Mouse (Mus musculus): ENCODE data around the gene Cmtm1. TPM values are rescaled to one million over a fixed set of nuclear protein-coding genes. Genes with fewer than 3 reads are reported as not detected.

Cmtm1 gene
- total and polyA plus RNA-seq, 2 experiments from 2014 or later: not detected

GRCm38 (mm10) chr8:104348971-104349370, 39.0 kb upstream of the Cmtm1 start:
- no peak overlapping the region for H3K4me2 ChIP-seq (ENCODE audit: low read depth, low read length)
- no peaks in the 10 kb centered on the region for H3K9me3 ChIP-seq (replicated peaks; ENCODE audit: control insufficient read depth, low read length)
- peak overlapping the region; percentile 15; the same call in 1 of the 2 replicates for H3K9ac ChIP-seq (replicated peaks; ENCODE audit: low read depth, low read length)
- no peak for TF ChIP-seq EP300 (IDR thresholded peaks at IDR 0.05; ENCODE audit: low read depth)
- no peak for TF ChIP-seq CTCF (IDR thresholded peaks at IDR 0.05; ENCODE audit: low read depth)
- H3K27ac ChIP-seq (ENCODE audit: low read depth): 0 out of 2 replicates have a peak overlapping the region, but pooled peaks have one; percentile 30
- H3K36me3 ChIP-seq (replicated peaks; ENCODE audit: control insufficient read depth, insufficient read depth, low read length): peaks cover 24% of the 10 kb centered on the region
- peaks cover 15% of the 10 kb centered on the region for H3K4me1 ChIP-seq (ENCODE audit: control insufficient read depth, insufficient read depth)
- no peak overlapping the region for H3K4me3 ChIP-seq (ENCODE audit: low read depth, low read length)
- WGBS: 23% methylated on average over 5 of the region's 5 CpGs
- ATAC-seq (ENCODE audit: insufficient read depth, low read depth) (peak; percentile 37), DNase-seq (ENCODE audit: low spot score) (no peak)
- no peaks in the 10 kb centered on the region for H3K27me3 ChIP-seq (ENCODE audit: control insufficient read depth, insufficient read depth, low read length)

GRCm38 (mm10) chr8:104346706-104347105, 36.8 kb upstream of the Cmtm1 start:
- Histone ChIP-seq H3K9ac (replicated peaks; ENCODE audit: low read depth, low read length) (no peak overlapping the region), H3K4me1 (ENCODE audit: control insufficient read depth, insufficient read depth) (peaks cover 15% of the 10 kb centered on the region), H3K27ac (ENCODE audit: low read depth) (peak overlapping the region; percentile 34; the same call in 1 of the 2 replicates), H3K27me3 (ENCODE audit: control insufficient read depth, insufficient read depth, low read length) (no peaks in the 10 kb centered on the region), H3K4me3 (ENCODE audit: low read depth, low read length) (no peak overlapping the region), H3K4me2 (ENCODE audit: low read depth, low read length) (no peak overlapping the region), H3K36me3 (replicated peaks; ENCODE audit: control insufficient read depth, insufficient read depth, low read length) (peaks cover 22% of the 10 kb centered on the region), H3K9me3 (replicated peaks; ENCODE audit: control insufficient read depth, low read length) (no peaks in the 10 kb centered on the region)
- ATAC-seq (ENCODE audit: insufficient read depth, low read depth) (no peak), DNase-seq (ENCODE audit: low spot score) (no peak)
- 29% methylated on average over 12 of the region's 12 CpGs for WGBS
- TF ChIP-seq EP300 (IDR thresholded peaks at IDR 0.05; ENCODE audit: low read depth): no peak
- TF ChIP-seq CTCF (IDR thresholded peaks at IDR 0.05; ENCODE audit: low read depth): no peak

GRCm38 (mm10) chr8:104344622-104345021, 34.7 kb upstream of the Cmtm1 start:
- H3K4me1 ChIP-seq (ENCODE audit: control insufficient read depth, insufficient read depth): peaks cover 15% of the 10 kb centered on the region
- H3K27me3 ChIP-seq (ENCODE audit: control insufficient read depth, insufficient read depth, low read length): no peaks in the 10 kb centered on the region
- TF ChIP-seq EP300 (IDR thresholded peaks at IDR 0.05; ENCODE audit: low read depth): no peak
- no peak for TF ChIP-seq CTCF (IDR thresholded peaks at IDR 0.05; ENCODE audit: low read depth)
- H3K27ac ChIP-seq (ENCODE audit: low read depth): no peak overlapping the region
- H3K36me3 ChIP-seq (replicated peaks; ENCODE audit: control insufficient read depth, insufficient read depth, low read length): peaks cover 22% of the 10 kb centered on the region
- ATAC-seq (ENCODE audit: insufficient read depth, low read depth) (no peak), DNase-seq (ENCODE audit: low spot score) (no peak)
- H3K9ac ChIP-seq (replicated peaks; ENCODE audit: low read depth, low read length): no peak overlapping the region
- H3K4me2 ChIP-seq (ENCODE audit: low read depth, low read length): no peak overlapping the region
- H3K9me3 ChIP-seq (replicated peaks; ENCODE audit: control insufficient read depth, low read length): no peaks in the 10 kb centered on the region
- 87% methylated on average over 5 of the region's 5 CpGs for WGBS
- H3K4me3 ChIP-seq (ENCODE audit: low read depth, low read length): no peak overlapping the region

- Histone ChIP-seq H3K4me1 (ENCODE audit: control insufficient read depth, insufficient read depth) (peaks cover 8% of the 10 kb centered on the region), H3K9ac (replicated peaks; ENCODE audit: low read depth, low read length) (no peak overlapping the region), H3K4me2 (ENCODE audit: low read depth, low read length) (no peak overlapping the region), H3K36me3 (replicated peaks; ENCODE audit: control insufficient read depth, insufficient read depth, low read length) (peaks cover 22% of the 10 kb centered on the region), H3K27me3 (ENCODE audit: control insufficient read depth, insufficient read depth, low read length) (no peaks in the 10 kb centered on the region), H3K4me3 (ENCODE audit: low read depth, low read length) (no peak overlapping the region), H3K27ac (ENCODE audit: low read depth) (no peak overlapping the region), H3K9me3 (replicated peaks; ENCODE audit: control insufficient read depth, low read length) (no peaks in the 10 kb centered on the region)
- peak; percentile 77 for DNase-seq (ENCODE audit: low spot score)
- peak; percentile 39; the same call in 1 of the 2 replicates for ATAC-seq (ENCODE audit: insufficient read depth, low read depth)
- WGBS: 9% methylated on average over 7 of the region's 7 CpGs
- TF ChIP-seq CTCF (IDR thresholded peaks at IDR 0.05; ENCODE audit: low read depth): peak; percentile 98
- TF ChIP-seq EP300 (IDR thresholded peaks at IDR 0.05; ENCODE audit: low read depth): no peak
Observed at GRCm38 (mm10) chr8:104343957-104344356, 34.0 kb upstream of the Cmtm1 start.

- 49% methylated on average over 5 of the region's 5 CpGs for WGBS
- no peak for TF ChIP-seq EP300 (IDR thresholded peaks at IDR 0.05; ENCODE audit: low read depth)
- no peak for TF ChIP-seq CTCF (IDR thresholded peaks at IDR 0.05; ENCODE audit: low read depth)
- no peak overlapping the region for H3K4me3 ChIP-seq (ENCODE audit: low read depth, low read length)
- H3K36me3 ChIP-seq (replicated peaks; ENCODE audit: control insufficient read depth, insufficient read depth, low read length): peaks cover 16% of the 10 kb centered on the region
- peaks cover 6% of the 10 kb centered on the region; the same call in 1 of the 2 replicates for H3K4me1 ChIP-seq (ENCODE audit: control insufficient read depth, insufficient read depth)
- H3K27me3 ChIP-seq (ENCODE audit: control insufficient read depth, insufficient read depth, low read length): no peaks in the 10 kb centered on the region
- H3K9ac ChIP-seq (replicated peaks; ENCODE audit: low read depth, low read length): no peak overlapping the region
- peak overlapping the region; percentile 67; the same call in 1 of the 2 replicates for H3K27ac ChIP-seq (ENCODE audit: low read depth)
- ATAC-seq (ENCODE audit: insufficient read depth, low read depth): no peak
- no peak overlapping the region for H3K4me2 ChIP-seq (ENCODE audit: low read depth, low read length)
- no peak for DNase-seq (ENCODE audit: low spot score)
- no peaks in the 10 kb centered on the region for H3K9me3 ChIP-seq (replicated peaks; ENCODE audit: control insufficient read depth, low read length)
Observed at GRCm38 (mm10) chr8:104342426-104342825, 32.5 kb upstream of the Cmtm1 start.

- Histone ChIP-seq H3K4me1 (ENCODE audit: control insufficient read depth, insufficient read depth) (peaks cover 3% of the 10 kb centered on the region; the same call in 1 of the 2 replicates), H3K9ac (replicated peaks; ENCODE audit: low read depth, low read length) (no peak overlapping the region), H3K27me3 (ENCODE audit: control insufficient read depth, insufficient read depth, low read length) (no peaks in the 10 kb centered on the region), H3K27ac (ENCODE audit: low read depth) (peak overlapping the region; percentile 67), H3K9me3 (replicated peaks; ENCODE audit: control insufficient read depth, low read length) (no peaks in the 10 kb centered on the region), H3K36me3 (replicated peaks; ENCODE audit: control insufficient read depth, insufficient read depth, low read length) (peaks cover 10% of the 10 kb centered on the region), H3K4me3 (ENCODE audit: low read depth, low read length) (peak overlapping the region; percentile 63), H3K4me2 (ENCODE audit: low read depth, low read length) (peak overlapping the region; percentile 85)
- DNase-seq (ENCODE audit: low spot score) (no peak), ATAC-seq (ENCODE audit: insufficient read depth, low read depth) (no peak)
- TF ChIP-seq EP300 (IDR thresholded peaks at IDR 0.05; ENCODE audit: low read depth) (no peak), CTCF (IDR thresholded peaks at IDR 0.05; ENCODE audit: low read depth) (no peak)
- WGBS: 51% methylated on average over 6 of the region's 6 CpGs
Observed at GRCm38 (mm10) chr8:104341678-104342077, 31.7 kb upstream of the Cmtm1 start.
